Mouse (Mus musculus): Measurements from ENCODE around the gene Rbm28.

GRCm38 (mm10) chr6:29147407-29148010 is 17.3 kb downstream of the Rbm28 start:
- TF ChIP-seq CTCF (IDR thresholded peaks at IDR 0.05; ENCODE audit: low read depth, low read length) (no peak), POLR2A (IDR thresholded peaks at IDR 0.05; ENCODE audit: extremely low read depth, insufficient read depth, low read length) (no peak)
